Mouse (Mus musculus) bone marrow, adult 2 months (tissue): Measurements from ENCODE around the gene BC003965.

Experiments
- CTCF ChIP-seq: fragments of 200-500 bp; IDR thresholded peaks from 2 replicates; pipeline ENCODE4 v1.5.1; 2011; ENCODE audit warnings: low read length, control low read depth; ENCODE audit not compliant: control insufficient read depth, insufficient read depth
- POLR2A ChIP-seq: fragments of 200-500 bp; IDR thresholded peaks from 2 replicates; pipeline ENCODE4 v1.6.1; 2011; ENCODE audit warnings: low read depth, mild to moderate bottlenecking, control low read depth, low read length, borderline replicate concordance; ENCODE audit not compliant: control insufficient read depth

DNA sequence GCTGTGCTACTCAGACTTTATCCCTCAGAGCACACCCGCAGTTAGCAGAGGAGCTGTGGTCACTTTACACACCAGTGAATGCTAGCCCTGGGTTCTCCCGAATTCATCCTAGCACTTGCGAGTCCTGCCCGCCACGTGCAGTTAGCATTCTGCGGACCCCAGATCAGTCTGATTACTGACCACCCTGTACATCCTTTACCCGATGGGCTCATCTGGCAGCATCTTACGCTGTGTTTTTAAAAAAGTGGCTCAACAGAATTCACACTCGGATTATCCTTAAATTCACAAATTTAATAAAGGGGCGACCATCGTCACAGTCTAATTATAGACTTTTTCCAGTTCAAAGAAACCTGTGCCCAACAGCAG lies 3.4 kb downstream of the BC003965 start:
- TF ChIP-seq POLR2A = no peak
- no peak for TF ChIP-seq CTCF
